Mouse (Mus musculus) cerebellum, adult 2 months (tissue): ENCODE data around the gene Anp32a. TPM values are rescaled to one million over a fixed set of nuclear protein-coding genes. Genes with fewer than 3 reads are reported as not detected.

Experiments used
- DNase-seq, 2 experiments: peaks; one replicate each; pipeline ENCODE4 v3.0.0; 2021
- H3K27ac ChIP-seq: fragments of 200-500 bp; 2 replicates; pipeline ENCODE4 v1.5.1; 2012; ENCODE audit warnings: low read length, control low read depth, inconsistent platforms; ENCODE audit not compliant: insufficient read depth
- H3K27me3 ChIP-seq: fragments of 200-500 bp; 2 replicates; pipeline ENCODE4 v1.6.1; 2012; ENCODE audit warnings: inconsistent platforms, mild to moderate bottlenecking, low read length, moderate library complexity; ENCODE audit not compliant: control insufficient read depth, insufficient read depth
- H3K4me1 ChIP-seq: fragments of 200-500 bp; 2 replicates; pipeline ENCODE4 v1.6.1; 2011; ENCODE audit warnings: low read length; ENCODE audit not compliant: control insufficient read depth, insufficient read depth
- H3K4me3 ChIP-seq: fragments of 200-500 bp; replicated peaks from 2 replicates; pipeline ENCODE3; 2011; ENCODE audit warnings: mild to moderate bottlenecking, low read depth, low read length, control low read depth; ENCODE audit not compliant: insufficient read depth
- CTCF ChIP-seq: fragments of 200-500 bp; IDR thresholded peaks from 2 replicates; pipeline ENCODE4 v1.5.1; 2011; ENCODE audit warnings: low read depth, mild to moderate bottlenecking, control low read depth, low read length, moderate library complexity, borderline replicate concordance; ENCODE audit not compliant: insufficient read depth
- POLR2A ChIP-seq: fragments of 200-500 bp; IDR thresholded peaks from 2 replicates; pipeline ENCODE4 v1.6.1; 2011; ENCODE audit warnings: low read length, control low read depth, borderline replicate concordance; ENCODE audit not compliant: insufficient read depth
- WGBS: fragments of 180-500 bp; shearing (Covaris S2); methylation state at CpG from one replicate; pipeline ENCODE4 v1.1.7; 2018; 5-methylcytosine and 5-hydroxymethylcytosine counted together
- polyA plus RNA-seq: library from polyadenylated mRNA; depleted of rRNA; stranded (reverse); fragments of >200 nt; gene quantifications from 2 replicates; pipeline ENCODE4 v1.2.3, GENCODE M21; 2012

Gene Anp32a
- polyA plus RNA-seq, 1 experiment: 445 TPM

GRCm38 (mm10) chr9:62382519-62383084, 41.5 kb downstream of the Anp32a start:
- Histone ChIP-seq H3K27me3 (no peaks in the 10 kb centered on the region), H3K4me3 (no peak overlapping the region), H3K4me1 (peaks cover 3% of the 10 kb centered on the region; the same call in 1 of the 2 replicates), H3K27ac (no peak overlapping the region)
- no peak for DNase-seq
- 40% methylated on average over 10 of the region's 10 CpGs for WGBS
- TF ChIP-seq CTCF (no peak), POLR2A (no peak)

GRCm38 (mm10) chr9:62385062-62385461, 44.0 kb downstream of the Anp32a start:
- H3K27me3 ChIP-seq: no peaks in the 10 kb centered on the region
- WGBS: 95% methylated on average over 6 of the region's 6 CpGs
- H3K27ac ChIP-seq: no peak overlapping the region
- DNase-seq: no peak
- TF ChIP-seq POLR2A: no peak
- TF ChIP-seq CTCF: no peak
- H3K4me3 ChIP-seq: no peak overlapping the region
- peaks cover 3% of the 10 kb centered on the region; the same call in 1 of the 2 replicates for H3K4me1 ChIP-seq

- 89% methylated on average over 4 of the region's 4 CpGs for WGBS
- Histone ChIP-seq H3K27ac (no peak overlapping the region), H3K27me3 (no peaks in the 10 kb centered on the region), H3K4me1 (peaks cover 3% of the 10 kb centered on the region; the same call in 1 of the 2 replicates), H3K4me3 (no peak overlapping the region)
- TF ChIP-seq POLR2A: no peak
- no peak for TF ChIP-seq CTCF
- DNase-seq: no peak
These were observed 44.8 kb downstream of the Anp32a start for GRCm38 (mm10) chr9:62385727-62386518.

GRCm38 (mm10) chr9:62389735-62390134, 48.6 kb downstream of the Anp32a start:
- TF ChIP-seq CTCF: no peak
- no peak for TF ChIP-seq POLR2A
- DNase-seq: no peak
- H3K4me1 ChIP-seq: no peaks in the 10 kb centered on the region
- no peak overlapping the region for H3K27ac ChIP-seq
- no peaks in the 10 kb centered on the region for H3K27me3 ChIP-seq
- H3K4me3 ChIP-seq: no peak overlapping the region
- WGBS: 74% methylated on average over 9 of the region's 9 CpGs

GRCm38 (mm10) chr9:62393531-62393930, 52.4 kb downstream of the Anp32a start:
- no peak for DNase-seq

GRCm38 (mm10) chr9:62394163-62394562, 53.1 kb downstream of the Anp32a start:
- Histone ChIP-seq H3K4me1 (no peaks in the 10 kb centered on the region), H3K4me3 (no peak overlapping the region), H3K27me3 (no peaks in the 10 kb centered on the region), H3K27ac (no peak overlapping the region)
- no peak for TF ChIP-seq CTCF
- 58% methylated on average over 2 of the region's 2 CpGs for WGBS
- no peak for DNase-seq

More at GRCm38 (mm10) chr9:62393531-62393930, 52.4 kb downstream of the Anp32a start:
- TF ChIP-seq POLR2A (no peak), CTCF (no peak)
- no peaks in the 10 kb centered on the region for H3K4me1 ChIP-seq
- no peaks in the 10 kb centered on the region for H3K27me3 ChIP-seq
- WGBS: 23% methylated on average over 2 of the region's 2 CpGs
- no peak overlapping the region for H3K27ac ChIP-seq
- no peak overlapping the region for H3K4me3 ChIP-seq

- H3K27ac ChIP-seq: no peak overlapping the region
- 74% methylated on average over 11 of the region's 11 CpGs for WGBS
- DNase-seq: no peak
- no peak overlapping the region for H3K4me3 ChIP-seq
- no peaks in the 10 kb centered on the region for H3K27me3 ChIP-seq
- no peaks in the 10 kb centered on the region for H3K4me1 ChIP-seq
- no peak for TF ChIP-seq POLR2A
- no peak for TF ChIP-seq CTCF
These were observed 59.6 kb downstream of the Anp32a start for GRCm38 (mm10) chr9:62400531-62401170.

GRCm38 (mm10) chr9:62401589-62401988, 60.5 kb downstream of the Anp32a start:
- H3K4me1 ChIP-seq: no peaks in the 10 kb centered on the region
- no peak overlapping the region for H3K4me3 ChIP-seq
- WGBS: 88% methylated on average over 1 of the region's 1 CpGs
- no peak for DNase-seq
- no peaks in the 10 kb centered on the region for H3K27me3 ChIP-seq
- no peak for TF ChIP-seq CTCF
- no peak for TF ChIP-seq POLR2A
- H3K27ac ChIP-seq: no peak overlapping the region
